Mouse (Mus musculus) MEL (cell line): ENCODE results near the gene Fgfr2.

Source experiments
- CTCF ChIP-seq, 3 experiments: IDR thresholded peaks in 2 of 3; conservative IDR thresholded peaks in 1 of 3; 2 replicates each; pipeline ENCODE4 v1.5.1; 2011 to 2012; ENCODE audit warnings: low read length in 3 of 3, low read depth in 2 of 3, mild to moderate bottlenecking in 2 of 3, improper control_type of control experiment in 1 of 3, inconsistent platforms in 1 of 3, mixed read lengths in 1 of 3, moderate library complexity in 1 of 3; ENCODE audit not compliant: control insufficient read depth in 1 of 3, insufficient read depth in 1 of 3, poor library complexity in 1 of 3, severe bottlenecking in 1 of 3
- HCFC1 ChIP-seq: IDR thresholded peaks from 2 replicates; pipeline ENCODE4 v1.6.1; 2012; ENCODE audit warnings: low read depth, mild to moderate bottlenecking, inconsistent platforms, low read length, improper control_type of control experiment, moderate library complexity
- MAX ChIP-seq: IDR thresholded peaks from 2 replicates; pipeline ENCODE4 v1.6.1; 2011; ENCODE audit warnings: low read length, improper control_type of control experiment

GRCm38 (mm10) chr7:131989056-131989455, 1134.1 kb downstream of the Fgfr2 start:
- TF ChIP-seq CTCF (IDR thresholded peaks at IDR 0.05 in 2 of 3, conservative IDR thresholded peaks at IDR 0.05 in 1 of 3; ENCODE audit: control insufficient read depth in 1 of 3, insufficient read depth in 1 of 3, low read depth in 2 of 3, low read length in 3 of 3, poor library complexity in 1 of 3, severe bottlenecking in 1 of 3) (no peak), MAX (no peak), HCFC1 (no peak)
